Mouse (Mus musculus) kidney, postnatal 0 days (tissue): ENCODE measurements around the gene Olfr1282. TPM values are rescaled to one million over a fixed set of nuclear protein-coding genes. Genes with fewer than 3 reads are reported as not detected.

Source experiments
- ATAC-seq: fragments of 200-750 bp; cut with Nextera tagmentation; replicated peaks from 2 replicates; pipeline ENCODE4 v1.8.0; 2017; ENCODE audit warnings: low read depth, moderate number of reproducible peaks, moderate TSS enrichment, moderate library complexity; ENCODE audit not compliant: low FRiP score
- DNase-seq: peaks from one replicate; pipeline ENCODE4 v3.0.0-alpha.2; 2016; ENCODE audit warnings: low spot score
- H3K27ac ChIP-seq: fragments of 300-500 bp; sonication (generic); 2 replicates; pipeline ENCODE4 v1.5.1; 2014; ENCODE audit warnings: mild to moderate bottlenecking
- H3K27me3 ChIP-seq: fragments of 300-500 bp; sonication (generic); 2 replicates; pipeline ENCODE4 v1.6.1; 2014; ENCODE audit warnings: low read length, mixed read lengths; ENCODE audit not compliant: insufficient read depth
- H3K36me3 ChIP-seq: fragments of 300-500 bp; sonication (generic); 2 replicates; pipeline ENCODE4 v1.6.1; 2014; ENCODE audit warnings: low read length, mixed read lengths; ENCODE audit not compliant: insufficient read depth
- H3K4me1 ChIP-seq: fragments of 300-500 bp; sonication (generic); replicated peaks from 2 replicates; pipeline ENCODE4 v1.6.1; 2014; ENCODE audit warnings: antibody characterized with exemption, low read length, mixed read lengths; ENCODE audit not compliant: insufficient read depth
- H3K4me2 ChIP-seq: fragments of 300-500 bp; sonication (generic); 2 replicates; pipeline ENCODE4 v1.6.1; 2014; ENCODE audit warnings: mild to moderate bottlenecking, low read length, moderate library complexity, mixed read lengths
- H3K4me3 ChIP-seq: fragments of 300-500 bp; sonication (generic); replicated peaks from 2 replicates; pipeline ENCODE4 v1.5.1; 2014; ENCODE audit warnings: low read depth, low read length
- H3K9ac ChIP-seq: fragments of 300-500 bp; sonication (generic); 2 replicates; pipeline ENCODE4 v1.6.1; 2014; ENCODE audit warnings: low read depth, low read length
- H3K9me3 ChIP-seq: fragments of 300-500 bp; sonication (generic); replicated peaks from 2 replicates; pipeline ENCODE4 v1.6.1; 2016; ENCODE audit warnings: low read length, inconsistent platforms, mixed read lengths
- CTCF ChIP-seq: IDR thresholded peaks from 2 replicates; pipeline ENCODE4 v1.5.1; 2016; ENCODE audit warnings: antibody characterized with exemption, low read depth, mild to moderate bottlenecking, moderate library complexity
- polyA plus RNA-seq: library from polyadenylated mRNA; unstranded; fragments of >200 nt; fragmentation: Nextera tagmentation; extraction: Ambion mirVana; gene quantifications from 2 replicates; pipeline ENCODE4 v1.2.1, GENCODE M21; 2015

Olfr1282 gene
- polyA plus RNA-seq, 1 experiment from 2014 or later: not detected

GRCm38 (mm10) chr2:111298541-111298940 is 37.3 kb downstream of the Olfr1282 start:
- Histone ChIP-seq H3K27ac (no peak overlapping the region), H3K9me3 (no peaks in the 10 kb centered on the region), H3K9ac (no peak overlapping the region), H3K36me3 (no peaks in the 10 kb centered on the region), H3K27me3 (no peaks in the 10 kb centered on the region), H3K4me1 (no peaks in the 10 kb centered on the region), H3K4me2 (no peak overlapping the region), H3K4me3 (no peak overlapping the region)
- ATAC-seq (0 out of 2 replicates have a peak, but pooled peaks have one; percentile 54), DNase-seq (no peak)
- no peak for TF ChIP-seq CTCF

GRCm38 (mm10) chr2:111289836-111290235 is 46.0 kb downstream of the Olfr1282 start, which contains the start of gene Olfr1278:
Olfr1278 (plus strand) TSS chr2:111290136.
- TF ChIP-seq CTCF: no peak
- H3K36me3 ChIP-seq: no peaks in the 10 kb centered on the region
- no peak within 1 kb of the TSS for H3K27ac ChIP-seq
- no peaks in the 10 kb centered on the region for H3K27me3 ChIP-seq
- H3K9me3 ChIP-seq: no peaks in the 10 kb centered on the region
- no peak for ATAC-seq
- DNase-seq: no peak
- H3K9ac ChIP-seq: no peak within 1 kb of the TSS
- no peak within 1 kb of the TSS for H3K4me3 ChIP-seq
- H3K4me2 ChIP-seq: no peak within 1 kb of the TSS
- no peaks in the 10 kb centered on the region for H3K4me1 ChIP-seq

Other genes with a start within 250 kb of the Olfr1282 start
- not detected in 2 replicates for gene Gm13941, start 230.1 kb downstream of the Olfr1282 start, polyA plus RNA-seq
- not detected in 2 replicates for gene Gm15130, start 183.1 kb downstream of the Olfr1282 start, polyA plus RNA-seq
- not detected in 2 replicates for gene 4930430A15Rik, start 106.5 kb downstream of the Olfr1282 start, polyA plus RNA-seq
- not detected in 2 replicates for gene Olfr1275, start 100.8 kb downstream of the Olfr1282 start, polyA plus RNA-seq
- not detected in 2 replicates for gene Olfr1276, start 81.6 kb downstream of the Olfr1282 start, polyA plus RNA-seq
- not detected in 2 replicates for gene Olfr1277, start 62.0 kb downstream of the Olfr1282 start, polyA plus RNA-seq
- gene Olfr1278, start 45.9 kb downstream of the Olfr1282 start, polyA plus RNA-seq: not detected in 2 replicates
- gene Olfr1279, start 35.4 kb downstream of the Olfr1282 start, polyA plus RNA-seq: not detected in 2 replicates
- not detected in 2 replicates for gene Olfr1280, start 22.1 kb downstream of the Olfr1282 start, polyA plus RNA-seq
- gene Olfr1281, start 9.6 kb downstream of the Olfr1282 start, polyA plus RNA-seq: not detected in 2 replicates
- gene Olfr1283, start 30.7 kb upstream of the Olfr1282 start, polyA plus RNA-seq: not detected in 2 replicates
- not detected in 2 replicates for gene Olfr1284, start 39.4 kb upstream of the Olfr1282 start, polyA plus RNA-seq
- gene Olfr1286, start 87.0 kb upstream of the Olfr1282 start, polyA plus RNA-seq: not detected in 2 replicates
- gene Olfr1287, start 113.1 kb upstream of the Olfr1282 start, polyA plus RNA-seq: not detected in 2 replicates
- not detected in 2 replicates for gene Olfr1288, start 138.0 kb upstream of the Olfr1282 start, polyA plus RNA-seq
- gene Olfr1289, start 144.7 kb upstream of the Olfr1282 start, polyA plus RNA-seq: not detected in 2 replicates
- gene Olfr1290, start 157.8 kb upstream of the Olfr1282 start, polyA plus RNA-seq: not detected in 2 replicates
- not detected in 2 replicates for gene Olfr1291-ps1, start 161.1 kb upstream of the Olfr1282 start, polyA plus RNA-seq
- gene Olfr1293-ps, start 189.1 kb upstream of the Olfr1282 start, polyA plus RNA-seq: not detected in 2 replicates
- gene Olfr1294, start 204.2 kb upstream of the Olfr1282 start, polyA plus RNA-seq: not detected in 2 replicates
- gene Olfr1295, start 233.6 kb upstream of the Olfr1282 start, polyA plus RNA-seq: not detected in 2 replicates